Mouse (Mus musculus) testis, adult 2 months (tissue): ENCODE measurements at regions not wholly inside any gene's neighbourhood (a gene's known extent, or its start where the extent isn't known, plus 50 kb on each side); places are given as distances from the start of the nearest gene placed in this dataset.

Experiments used
- CTCF ChIP-seq: fragments of 200-500 bp; IDR thresholded peaks from 2 replicates; pipeline ENCODE4 v1.5.1; 2012; ENCODE audit warnings: low read depth, mild to moderate bottlenecking, inconsistent platforms, low read length, moderate library complexity; ENCODE audit not compliant: control insufficient read depth, insufficient read depth, insufficient replicate concordance
- POLR2A ChIP-seq: fragments of 200-500 bp; IDR thresholded peaks from 2 replicates; pipeline ENCODE4 v1.6.1; 2012; ENCODE audit warnings: low read depth, mild to moderate bottlenecking, inconsistent platforms, low read length, moderate library complexity; ENCODE audit not compliant: control insufficient read depth

DNA sequence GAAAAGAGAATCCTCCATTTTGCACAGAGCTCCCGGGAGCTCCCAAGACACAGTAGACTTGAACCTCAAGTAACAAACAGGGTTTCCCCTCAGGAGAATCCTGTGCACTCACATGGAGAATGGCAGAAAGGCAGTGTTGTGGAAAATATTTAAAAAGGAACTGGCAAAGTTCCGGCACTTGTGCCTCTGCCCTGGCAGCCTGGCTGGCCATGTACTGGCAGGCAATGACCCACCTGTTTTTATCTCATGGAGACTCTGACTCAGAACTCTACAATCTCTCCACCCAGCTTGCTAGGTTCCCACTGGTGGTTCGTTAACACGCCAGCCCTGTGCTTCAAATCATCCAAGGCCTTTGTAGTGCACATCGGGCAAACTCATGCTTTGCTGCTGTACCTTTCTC lies 362.3 kb upstream of the Jmjd1c start:
- TF ChIP-seq POLR2A (no peak), CTCF (no peak)
